Mouse (Mus musculus) spleen, postnatal 4 days (tissue): ENCODE measurements around the gene Abca1.

Source experiments
- DNase-seq, 2 experiments: peaks; one replicate each; pipeline ENCODE4 v3.0.0; 2022; ENCODE audit warnings: low spot score in 2 of 2

Abca1 gene

DNA sequence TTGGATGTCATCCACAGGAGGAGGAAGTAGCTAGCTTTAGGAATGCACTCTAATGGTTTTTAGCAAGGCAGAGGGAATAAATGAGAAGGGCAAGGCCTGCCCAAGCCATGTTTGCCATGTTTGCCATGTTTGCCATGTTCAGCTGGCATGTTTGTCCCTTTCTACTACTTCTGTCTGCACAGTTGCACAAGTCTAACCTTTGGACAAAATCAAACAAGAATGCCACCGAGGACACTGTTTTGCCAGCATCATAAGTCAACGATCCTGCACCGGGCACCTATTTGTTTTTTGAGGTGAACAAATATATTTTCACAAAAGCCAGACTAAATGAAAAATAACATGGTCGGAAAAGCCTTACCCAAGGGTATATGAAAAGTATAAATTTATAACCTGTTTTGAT is 149.8 kb downstream of the Abca1 start:
- DNase-seq = no peak

- no peak for DNase-seq
Measured at GRCm38 (mm10) chr4:53009183-53009582, 150.5 kb downstream of the Abca1 start.

DNA sequence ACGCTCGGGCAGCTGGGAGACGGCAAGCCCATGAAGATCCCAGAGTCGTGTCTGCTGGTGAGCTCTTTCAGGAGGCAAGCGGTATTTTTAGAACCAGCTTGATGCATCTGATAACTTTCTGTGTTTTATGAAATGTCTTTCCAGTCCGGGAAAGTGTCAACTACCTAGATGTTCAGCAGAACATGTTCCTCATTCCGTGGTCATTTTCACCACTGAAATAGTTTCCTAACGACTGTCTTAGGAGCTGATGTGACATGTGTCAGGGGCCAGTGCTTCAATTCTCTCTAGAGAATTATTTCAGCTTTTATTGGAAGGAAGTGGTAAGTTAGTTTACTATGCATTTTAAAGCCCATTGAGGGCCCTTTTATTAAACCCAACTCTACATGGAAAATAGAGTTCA is 159.5 kb downstream of the Abca1 start:
- no peak for DNase-seq

GRCm38 (mm10) chr4:52999449-52999848 is 160.2 kb downstream of the Abca1 start:
- DNase-seq = no peak

DNA sequence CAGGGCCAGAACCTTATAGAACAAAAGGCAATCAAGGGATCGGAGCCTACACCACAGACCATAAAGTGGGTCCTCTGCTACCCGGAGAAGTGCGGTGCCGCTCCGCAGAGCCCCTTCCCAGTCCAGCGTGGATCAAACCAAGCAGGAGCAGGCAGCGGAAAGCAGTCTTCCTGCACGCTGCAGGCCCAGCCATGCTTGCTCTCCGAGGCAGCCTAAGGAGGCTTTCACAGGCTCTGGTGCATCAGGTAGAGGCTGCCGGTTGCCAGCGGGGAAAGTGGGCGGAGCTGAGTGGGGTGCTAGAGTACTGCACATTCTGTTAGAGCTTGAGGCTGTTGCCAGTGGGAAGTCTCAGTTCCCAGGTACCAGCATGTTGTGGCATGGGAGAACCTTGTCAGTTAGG is 170.4 kb downstream of the Abca1 start, which contains the start of gene Nipsnap3a:
Nipsnap3a (plus strand) TSS at position 25 of the 400 bp plus-strand sequence.
- DNase-seq = no peak

DNA sequence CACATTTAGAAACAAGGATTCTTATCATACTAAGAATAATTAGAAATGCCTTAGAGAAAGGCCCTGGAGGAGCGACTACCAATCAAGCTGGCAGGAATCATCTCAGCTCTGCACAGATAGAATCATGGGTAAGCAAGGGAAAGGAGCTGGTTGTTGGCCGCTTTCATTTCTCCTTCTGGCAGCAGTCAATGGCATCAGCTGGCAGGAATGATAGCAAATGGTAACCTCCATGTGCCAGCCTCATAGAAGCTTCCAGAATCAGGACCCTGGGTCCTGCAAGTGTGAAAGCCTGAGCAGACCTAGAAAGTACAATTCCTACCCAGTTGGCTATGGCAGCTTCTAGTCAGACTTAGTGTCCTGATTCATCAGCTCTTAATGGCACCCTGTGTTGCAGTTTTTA is 173.4 kb downstream of the Abca1 start:
- no peak for DNase-seq

DNA sequence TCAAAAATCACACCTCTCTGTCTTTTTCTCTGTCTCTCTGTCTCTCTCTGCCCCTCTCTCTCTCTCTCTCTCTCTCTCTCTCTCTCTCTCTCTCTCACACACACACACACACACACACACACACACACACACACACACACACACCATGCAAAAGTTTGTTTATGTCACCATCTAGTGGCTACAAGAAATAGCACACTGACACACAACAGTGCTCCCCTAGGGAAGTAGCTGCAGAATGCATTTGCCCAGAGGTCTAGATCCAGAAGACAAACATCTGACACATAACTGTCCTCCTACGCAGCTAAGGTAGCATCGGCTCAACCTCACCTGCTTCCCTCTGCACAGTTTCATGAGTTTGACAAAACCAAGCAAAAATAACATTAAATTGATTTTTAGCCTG is 174.5 kb downstream of the Abca1 start:
- DNase-seq = no peak
